Mouse (Mus musculus): ENCODE data around the gene Trub2.
"Not testable (repeated sequence)": the region's sequence is repeated elsewhere in the genome, so short reads cannot be mapped to it uniquely, and the experiment has no call there.

Trub2 gene

GRCm38 (mm10) chr2:29781256-29781655 lies 7.0 kb downstream of the Trub2 start:
- CTCF ChIA-PET: not testable (repeated sequence)

- CTCF ChIA-PET: no interaction called here
These were observed 15.0 kb downstream of the Trub2 start for GRCm38 (mm10) chr2:29773323-29773722.

- CTCF ChIA-PET: no interaction called here
These were observed 16.5 kb downstream of the Trub2 start for GRCm38 (mm10) chr2:29771611-29772461.

GRCm38 (mm10) chr2:29770162-29770561 lies 18.1 kb downstream of the Trub2 start:
- CTCF ChIA-PET: no interaction called here

GRCm38 (mm10) chr2:29768901-29769300 lies 19.4 kb downstream of the Trub2 start:
- CTCF ChIA-PET: interaction anchor here (0.6 kb wide), 2 partner anchors 100 to 188 kb away, joined by 3 to 13 read pairs; no protein-coding TSS in a partner anchor

GRCm38 (mm10) chr2:29767976-29768709 lies 20.2 kb downstream of the Trub2 start:
- CTCF ChIA-PET: interaction anchor here (0.6 kb wide), 2 partner anchors 99 to 189 kb away, joined by 3 to 13 read pairs; no protein-coding TSS in a partner anchor

GRCm38 (mm10) chr2:29764831-29765230 lies 23.5 kb downstream of the Trub2 start:
- CTCF ChIA-PET: interaction anchor here (0.6 kb wide), 3 partner anchors 26 to 689 kb away, joined by 3 to 9 read pairs (median 7); no protein-coding TSS in a partner anchor

GRCm38 (mm10) chr2:29755693-29756092 lies 32.6 kb downstream of the Trub2 start:
- CTCF ChIA-PET: no interaction called here

- CTCF ChIA-PET: no interaction called here
These were observed 35.9 kb downstream of the Trub2 start for GRCm38 (mm10) chr2:29752397-29752796.

GRCm38 (mm10) chr2:29751497-29751896 lies 36.8 kb downstream of the Trub2 start, which contains the start of gene Gm13420:
Gene Gm13420 (minus strand): TSS chr2:29751685.
- CTCF ChIA-PET: no interaction called here

- CTCF ChIA-PET: no interaction called here
These were observed 39.8 kb downstream of the Trub2 start for GRCm38 (mm10) chr2:29748499-29748898.

- CTCF ChIA-PET: interaction anchor here (0.6 to 0.7 kb wide), 2 partner anchors 16 to 282 kb away, joined by 6 to 7 read pairs; no protein-coding TSS in a partner anchor
These were observed 40.5 kb downstream of the Trub2 start for GRCm38 (mm10) chr2:29747852-29748251.

GRCm38 (mm10) chr2:29747188-29747782 lies 41.0 kb downstream of the Trub2 start:
- CTCF ChIA-PET: interaction anchor here (0.6 to 0.7 kb wide), 2 partner anchors 16 to 282 kb away, joined by 6 to 7 read pairs; no protein-coding TSS in a partner anchor

GRCm38 (mm10) chr2:29744256-29744655 lies 44.0 kb downstream of the Trub2 start:
- CTCF ChIA-PET: no interaction called here

GRCm38 (mm10) chr2:29741207-29741606 lies 47.1 kb downstream of the Trub2 start:
- CTCF ChIA-PET: no interaction called here

GRCm38 (mm10) chr2:29739368-29739767 lies 48.9 kb downstream of the Trub2 start:
- CTCF ChIA-PET: no interaction called here

- CTCF ChIA-PET: interaction anchor here (0.6 kb wide), 1 partner anchor 26 kb away, joined by 3 read pairs; no protein-coding TSS in a partner anchor
These were observed 49.5 kb downstream of the Trub2 start for GRCm38 (mm10) chr2:29738799-29739198.

- CTCF ChIA-PET: no interaction called here
These were observed 50.9 kb downstream of the Trub2 start for GRCm38 (mm10) chr2:29737209-29737925.

GRCm38 (mm10) chr2:29735708-29736107 lies 52.6 kb downstream of the Trub2 start:
- CTCF ChIA-PET: no interaction called here

- CTCF ChIA-PET: no interaction called here
These were observed 55.0 kb downstream of the Trub2 start for GRCm38 (mm10) chr2:29733348-29733747.

GRCm38 (mm10) chr2:29732559-29732958 lies 55.7 kb downstream of the Trub2 start:
- CTCF ChIA-PET: no interaction called here
